Mouse (Mus musculus): Measurements from ENCODE around the gene Alg14.

GRCm38 (mm10) chr3:121336234-121336890 is 44.8 kb downstream of the Alg14 start:
- TF ChIP-seq BHLHE40 (IDR thresholded peaks at IDR 0.05; ENCODE audit: borderline replicate concordance, low read depth, low read length) = no peak
- no peak for TF ChIP-seq CHD2 (IDR thresholded peaks at IDR 0.05; ENCODE audit: low read length)
- no peak for TF ChIP-seq CTCF (IDR thresholded peaks at IDR 0.05 in 2 of 3, conservative IDR thresholded peaks at IDR 0.05 in 1 of 3; ENCODE audit: control insufficient read depth in 1 of 3, insufficient read depth in 1 of 3, low read depth in 2 of 3, low read length in 3 of 3, poor library complexity in 1 of 3, severe bottlenecking in 1 of 3)
